Mouse (Mus musculus) midbrain, postnatal 0 days (tissue): Measurements from ENCODE around the gene Zdhhc4. TPM values are rescaled to one million over a fixed set of nuclear protein-coding genes. Genes with fewer than 3 reads are reported as not detected.

Experiments
- ATAC-seq: fragments of 200-750 bp; cut with Nextera tagmentation; 2 replicates; pipeline ENCODE4 v1.8.0; 2017; ENCODE audit warnings: moderate number of reproducible peaks, mild to moderate bottlenecking, moderate TSS enrichment, moderate library complexity; ENCODE audit not compliant: low FRiP score
- DNase-seq: peaks from one replicate; pipeline ENCODE4 v3.0.0-alpha.2; 2015; ENCODE audit warnings: low spot score
- H3K27ac ChIP-seq: fragments of 300-500 bp; sonication (generic); 2 replicates; pipeline ENCODE4 v1.5.1; 2014; ENCODE audit warnings: low read depth, mild to moderate bottlenecking, low read length, mixed read lengths
- H3K27me3 ChIP-seq: fragments of 300-500 bp; sonication (generic); 2 replicates; pipeline ENCODE4 v1.6.1; 2014; ENCODE audit warnings: low read length, control low read depth, mixed read lengths; ENCODE audit not compliant: insufficient read depth
- H3K36me3 ChIP-seq: fragments of 300-500 bp; sonication (generic); 2 replicates; pipeline ENCODE4 v1.6.1; 2014; ENCODE audit warnings: low read length, control low read depth, mixed read lengths; ENCODE audit not compliant: insufficient read depth
- H3K4me1 ChIP-seq: fragments of 300-500 bp; sonication (generic); 2 replicates; pipeline ENCODE4 v1.6.1; 2014; ENCODE audit warnings: mild to moderate bottlenecking, control low read depth, antibody characterized with exemption, low read length, mixed read lengths; ENCODE audit not compliant: insufficient read depth
- H3K4me2 ChIP-seq: fragments of 300-500 bp; sonication (generic); 2 replicates; pipeline ENCODE4 v1.6.1; 2014; ENCODE audit warnings: low read depth, mild to moderate bottlenecking, low read length, mixed read lengths; ENCODE audit not compliant: poor library complexity, severe bottlenecking
- H3K4me3 ChIP-seq: fragments of 300-500 bp; sonication (generic); 2 replicates; pipeline ENCODE4 v1.5.1; 2014; ENCODE audit warnings: low read depth, mild to moderate bottlenecking, low read length, moderate library complexity
- H3K9ac ChIP-seq: fragments of 300-500 bp; sonication (generic); replicated peaks from 2 replicates; pipeline ENCODE4 v1.6.1; 2014; ENCODE audit warnings: mild to moderate bottlenecking, low read length, moderate library complexity, mixed read lengths; ENCODE audit not compliant: poor library complexity, severe bottlenecking
- H3K9me3 ChIP-seq: fragments of 300-500 bp; sonication (generic); 2 replicates; pipeline ENCODE4 v1.6.1; 2016; ENCODE audit warnings: low read length, control low read depth
- CTCF ChIP-seq: IDR thresholded peaks from 2 replicates; pipeline ENCODE4 v1.5.1; 2016; ENCODE audit warnings: antibody characterized with exemption, mild to moderate bottlenecking
- WGBS: fragments of 180-500 bp; shearing (Covaris S2); extraction: QIAGEN DNeasy Blood & Tissue Kit; methylation state at CpG from one replicate; pipeline ENCODE4 v1.1.7; 2014; 5-methylcytosine and 5-hydroxymethylcytosine counted together
- polyA plus RNA-seq: library from polyadenylated mRNA; unstranded; fragments of >200 nt; fragmentation: Nextera tagmentation; extraction: Ambion mirVana; gene quantifications from 2 replicates; pipeline ENCODE4 v1.2.1, GENCODE M21; 2015
- total RNA-seq: library from RNA; depleted of rRNA; stranded (reverse); fragments of >200 nt; gene quantifications from 2 replicates; pipeline ENCODE4 v1.2.3, GENCODE M21; 2014

The Zdhhc4 gene
- total and polyA plus RNA-seq, 2 experiments from 2014 or later: 93.0 to 94.5 TPM

GRCm38 (mm10) chr5:143360000-143360399, 30.9 kb upstream of the Zdhhc4 start:
- Histone ChIP-seq H3K27ac (no peak overlapping the region), H3K9ac (no peak overlapping the region), H3K4me1 (peaks cover 3% of the 10 kb centered on the region; the same call in 1 of the 2 replicates), H3K4me2 (no peak overlapping the region), H3K4me3 (no peak overlapping the region), H3K9me3 (no peaks in the 10 kb centered on the region), H3K27me3 (peaks cover 11% of the 10 kb centered on the region; the same call in 1 of the 2 replicates), H3K36me3 (no peaks in the 10 kb centered on the region)
- WGBS: 60% methylated on average over 5 of the region's 5 CpGs
- DNase-seq: no peak
- TF ChIP-seq CTCF: peak; percentile 66
- ATAC-seq: no peak

GRCm38 (mm10) chr5:143359263-143359662, 30.2 kb upstream of the Zdhhc4 start:
- H3K9me3 ChIP-seq: no peaks in the 10 kb centered on the region
- no peak for DNase-seq
- 35% methylated on average over 7 of the region's 7 CpGs for WGBS
- H3K27me3 ChIP-seq: peaks cover 11% of the 10 kb centered on the region; the same call in 1 of the 2 replicates
- H3K4me1 ChIP-seq: peaks cover under 1% of the 10 kb centered on the region; the same call in 1 of the 2 replicates
- H3K4me3 ChIP-seq: no peak overlapping the region
- H3K4me2 ChIP-seq: no peak overlapping the region
- H3K27ac ChIP-seq: no peak overlapping the region
- TF ChIP-seq CTCF: 0 out of 2 replicates have a peak, but pooled peaks have one; percentile 12
- ATAC-seq: no peak
- H3K9ac ChIP-seq: no peak overlapping the region
- H3K36me3 ChIP-seq: no peaks in the 10 kb centered on the region

GRCm38 (mm10) chr5:143357564-143357963, 28.5 kb upstream of the Zdhhc4 start:
- no peak for TF ChIP-seq CTCF
- Histone ChIP-seq H3K27ac (no peak overlapping the region), H3K9me3 (0 out of 2 replicates have a peak, but pooled peaks cover 1% of the 10 kb centered on the region), H3K4me2 (peak overlapping the region; percentile 41), H3K4me3 (peak overlapping the region; percentile 18; the same call in 1 of the 2 replicates), H3K9ac (peak overlapping the region; percentile 46; the same call in 1 of the 2 replicates), H3K27me3 (peaks cover 9% of the 10 kb centered on the region; the same call in 1 of the 2 replicates), H3K4me1 (no peaks in the 10 kb centered on the region), H3K36me3 (no peaks in the 10 kb centered on the region)
- DNase-seq (no peak), ATAC-seq (no peak)
- 4% methylated on average over 27 of the region's 28 CpGs for WGBS

- peak within 1 kb of the TSS; percentile 46; the same call in 1 of the 2 replicates for H3K9ac ChIP-seq
These were observed 27.8 kb upstream of the Zdhhc4 start, which contains the start of gene Grid2ip for GRCm38 (mm10) chr5:143356686-143357388. Gene Grid2ip, plus strand, starts transcription at chr5:143357338.

GRCm38 (mm10) chr5:143356017-143356416, 27.0 kb upstream of the Zdhhc4 start:
- no peaks in the 10 kb centered on the region for H3K36me3 ChIP-seq
- H3K4me3 ChIP-seq: no peak overlapping the region
- H3K9ac ChIP-seq: no peak overlapping the region
- 0 out of 2 replicates have a peak, but pooled peaks cover 3% of the 10 kb centered on the region for H3K9me3 ChIP-seq
- 24% methylated on average over 5 of the region's 5 CpGs for WGBS
- H3K27ac ChIP-seq: no peak overlapping the region
- H3K4me2 ChIP-seq: no peak overlapping the region
- H3K27me3 ChIP-seq: peaks cover 6% of the 10 kb centered on the region; the same call in 1 of the 2 replicates
- H3K4me1 ChIP-seq: no peaks in the 10 kb centered on the region
- no peak for ATAC-seq
- no peak for TF ChIP-seq CTCF
- no peak for DNase-seq

More at GRCm38 (mm10) chr5:143356686-143357388, 27.8 kb upstream of the Zdhhc4 start, which contains the start of gene Grid2ip:
- 23% methylated on average over 16 of the region's 17 CpGs for WGBS
- Histone ChIP-seq H3K4me1 (no peaks in the 10 kb centered on the region), H3K36me3 (no peaks in the 10 kb centered on the region), H3K4me3 (peak within 1 kb of the TSS; percentile 18; the same call in 1 of the 2 replicates), H3K27ac (no peak within 1 kb of the TSS), H3K4me2 (peak within 1 kb of the TSS; percentile 41), H3K9me3 (0 out of 2 replicates have a peak, but pooled peaks cover 3% of the 10 kb centered on the region), H3K27me3 (peaks cover 6% of the 10 kb centered on the region; the same call in 1 of the 2 replicates)
- no peak for DNase-seq
- no peak for TF ChIP-seq CTCF
- 0 out of 2 replicates have a peak, but pooled peaks have one; percentile 10 for ATAC-seq

GRCm38 (mm10) chr5:143346367-143346766, 17.3 kb upstream of the Zdhhc4 start:
- Histone ChIP-seq H3K27me3 (no peaks in the 10 kb centered on the region), H3K4me2 (no peak overlapping the region), H3K4me3 (no peak overlapping the region), H3K9ac (no peak overlapping the region), H3K27ac (no peak overlapping the region), H3K4me1 (no peaks in the 10 kb centered on the region), H3K36me3 (no peaks in the 10 kb centered on the region), H3K9me3 (no peaks in the 10 kb centered on the region)
- no peak for TF ChIP-seq CTCF
- 69% methylated on average over 8 of the region's 8 CpGs for WGBS
- DNase-seq (peak; percentile 63), ATAC-seq (no peak)
